Mouse (Mus musculus) bone marrow macrophage, adult 2 months (primary cell): ENCODE measurements around the gene Emilin1. TPM values are rescaled to one million over a fixed set of nuclear protein-coding genes. Genes with fewer than 3 reads are reported as not detected.

Experiments used
- H3K27ac ChIP-seq: 2 replicates; pipeline ENCODE4 v1.5.1; 2012; ENCODE audit warnings: low read depth, low read length; ENCODE audit not compliant: insufficient read depth
- H3K4me1 ChIP-seq: 2 replicates; pipeline ENCODE4 v1.6.1; 2012; ENCODE audit warnings: low read length; ENCODE audit not compliant: control insufficient read depth, insufficient read depth
- H3K4me3 ChIP-seq: 2 replicates; pipeline ENCODE4 v1.5.1; 2012; ENCODE audit warnings: mild to moderate bottlenecking, low read length, moderate library complexity; ENCODE audit not compliant: insufficient read depth
- CTCF ChIP-seq: IDR thresholded peaks from 2 replicates; pipeline ENCODE4 v1.5.1; 2012; ENCODE audit warnings: low read depth, mild to moderate bottlenecking, low read length, moderate library complexity
- POLR2A ChIP-seq: IDR thresholded peaks from 2 replicates; pipeline ENCODE4 v1.6.1; 2012; ENCODE audit warnings: mild to moderate bottlenecking, low read depth, low read length, borderline replicate concordance
- polyA plus RNA-seq: library from polyadenylated mRNA; stranded (reverse); fragments of >200 nt; gene quantifications from 2 replicates; pipeline ENCODE4 v1.2.4, GENCODE M21; 2012; ENCODE audit not compliant: missing spikeins, insufficient read depth, insufficient read length

Emilin1 gene
- polyA plus RNA-seq, 1 experiment: 29.1 TPM

GRCm38 (mm10) chr5:30943004-30943403 lies 29.8 kb downstream of the Emilin1 start:
- no peak for TF ChIP-seq POLR2A
- no peak for TF ChIP-seq CTCF
- Histone ChIP-seq H3K4me3 (no peak overlapping the region), H3K27ac (no peak overlapping the region), H3K4me1 (no peaks in the 10 kb centered on the region)

- TF ChIP-seq POLR2A: no peak
- TF ChIP-seq CTCF: no peak
- Histone ChIP-seq H3K4me3 (no peak overlapping the region), H3K27ac (no peak overlapping the region), H3K4me1 (peaks cover 3% of the 10 kb centered on the region)
Measured at GRCm38 (mm10) chr5:30944344-30944743, 31.1 kb downstream of the Emilin1 start.

GRCm38 (mm10) chr5:30944956-30945781 lies 32.0 kb downstream of the Emilin1 start, which contains the start of gene Cgref1:
Cgref1 (minus strand) TSS chr5:30945591.
- Histone ChIP-seq H3K27ac (no peak within 1 kb of the TSS), H3K4me1 (peaks cover 7% of the 10 kb centered on the region), H3K4me3 (no peak within 1 kb of the TSS)
- TF ChIP-seq POLR2A: no peak
- no peak for TF ChIP-seq CTCF

- no peak overlapping the region for H3K4me3 ChIP-seq
- H3K27ac ChIP-seq: no peak overlapping the region
- peaks cover 13% of the 10 kb centered on the region for H3K4me1 ChIP-seq
- TF ChIP-seq CTCF: no peak
- no peak for TF ChIP-seq POLR2A
Measured at GRCm38 (mm10) chr5:30948620-30949019, 35.4 kb downstream of the Emilin1 start.

GRCm38 (mm10) chr5:30949654-30950326 lies 36.6 kb downstream of the Emilin1 start:
- no peak for TF ChIP-seq CTCF
- TF ChIP-seq POLR2A: no peak

GRCm38 (mm10) chr5:30950451-30950850 lies 37.2 kb downstream of the Emilin1 start:
- no peak for TF ChIP-seq CTCF
- no peak for TF ChIP-seq POLR2A
- peak overlapping the region; percentile 42; the same call in 1 of the 2 replicates for H3K27ac ChIP-seq
- H3K4me3 ChIP-seq: peak overlapping the region; percentile 80
- peaks cover 13% of the 10 kb centered on the region for H3K4me1 ChIP-seq

More at GRCm38 (mm10) chr5:30949654-30950326, 36.6 kb downstream of the Emilin1 start:
- Histone ChIP-seq H3K4me3 (peak overlapping the region; percentile 80), H3K4me1 (peaks cover 13% of the 10 kb centered on the region), H3K27ac (peak overlapping the region; percentile 72)

- TF ChIP-seq CTCF (no peak), POLR2A (no peak)
- Histone ChIP-seq H3K27ac (no peak overlapping the region), H3K4me1 (peaks cover 13% of the 10 kb centered on the region), H3K4me3 (no peak overlapping the region)
Measured at GRCm38 (mm10) chr5:30950922-30951321, 37.7 kb downstream of the Emilin1 start.

- peaks cover 13% of the 10 kb centered on the region for H3K4me1 ChIP-seq
- no peak for TF ChIP-seq POLR2A
- no peak for TF ChIP-seq CTCF
- no peak overlapping the region for H3K4me3 ChIP-seq
- H3K27ac ChIP-seq: no peak overlapping the region
Measured at GRCm38 (mm10) chr5:30951706-30952105, 38.5 kb downstream of the Emilin1 start.

GRCm38 (mm10) chr5:30952551-30952950 lies 39.3 kb downstream of the Emilin1 start:
- H3K4me3 ChIP-seq: no peak overlapping the region
- no peak for TF ChIP-seq CTCF
- no peak for TF ChIP-seq POLR2A
- no peak overlapping the region for H3K27ac ChIP-seq
- H3K4me1 ChIP-seq: peaks cover 13% of the 10 kb centered on the region

GRCm38 (mm10) chr5:30954065-30954464 lies 40.9 kb downstream of the Emilin1 start:
- TF ChIP-seq POLR2A: no peak
- TF ChIP-seq CTCF: no peak
- no peak overlapping the region for H3K27ac ChIP-seq
- H3K4me3 ChIP-seq: no peak overlapping the region
- peaks cover 27% of the 10 kb centered on the region for H3K4me1 ChIP-seq
